In the genomic region with DNA sequence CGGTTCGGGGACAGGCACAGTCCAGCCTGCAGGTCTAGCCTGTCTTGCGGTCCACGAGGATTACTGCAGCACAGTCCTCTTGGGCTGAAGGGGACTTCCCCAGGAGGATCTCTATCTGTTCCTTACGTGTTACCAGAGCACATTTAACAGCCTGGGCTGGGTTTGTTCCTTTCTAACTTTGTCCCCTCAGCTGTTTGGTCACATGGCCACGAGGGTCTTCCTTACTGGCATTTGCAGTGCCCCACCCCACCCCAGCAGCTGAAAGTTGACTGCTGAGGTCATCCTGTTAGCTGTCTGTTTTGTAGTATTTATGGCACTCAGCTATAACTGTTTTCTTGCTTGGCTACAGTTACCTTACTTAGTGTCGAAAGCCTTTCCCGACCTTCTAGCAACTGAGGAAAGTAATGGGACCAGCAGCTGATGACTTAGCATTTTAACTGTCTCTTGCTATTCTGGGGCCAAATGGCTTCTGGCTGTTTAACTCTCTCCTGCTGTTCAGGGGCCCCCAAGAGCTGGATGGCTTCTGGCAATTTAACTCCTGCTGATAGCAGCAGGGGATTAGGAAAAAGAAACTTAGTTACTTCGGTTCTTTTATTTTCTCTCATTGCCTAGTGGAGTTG, we compare ENCODE assay signal across 9 mouse cellular contexts. TPM values are rescaled to one million over a fixed set of nuclear protein-coding genes. Genes with fewer than 3 reads are reported as not detected.
DNase-seq lines count a peak whose midpoint lies in the region; ATAC-seq lines count a peak whose summit lies in the region.
"Had no signal": no experiment of that assay in that cellular context is flagged by ENCODE, and none has a peak within 500 bp of the region (broad histone marks: within the 10 kb centered on the region; RNA-seq: fewer than 3 reads in every experiment).

No protein-coding gene starts in this region.

- intact Hi-C loops in gastrocnemius, postnatal 36 days (cut with DNase I), result no loop called here

- H3K27me3 ChIP-seq in embryonic facial prominence, embryonic 10.5 days (replicated peaks; ENCODE audit: low read depth, poor library complexity, severe bottlenecking), result no peaks in the 10 kb centered on the region; the same call in 1 of the 2 replicates
- no peaks in the 10 kb centered on the region for H3K27me3 ChIP-seq in liver, embryonic 15.5 days

- no peak overlapping the region for H3K9ac ChIP-seq in liver, embryonic 15.5 days

- H3K36me3 ChIP-seq in embryonic facial prominence, embryonic 10.5 days (replicated peaks), result no peaks in the 10 kb centered on the region
- H3K36me3 ChIP-seq in liver, embryonic 15.5 days (replicated peaks), result no peaks in the 10 kb centered on the region

- H3K9me3 ChIP-seq in embryonic facial prominence, embryonic 10.5 days, result no peaks in the 10 kb centered on the region
- no peaks in the 10 kb centered on the region for H3K9me3 ChIP-seq in liver, embryonic 15.5 days (replicated peaks)

- no peak for ATAC-seq in liver, embryonic 15.5 days (ENCODE audit: insufficient read depth)
- no peak for ATAC-seq in cerebellum, adult (ENCODE audit: insufficient number of reproducible peaks, low FRiP score, low TSS enrichment)

- H3K4me3 ChIP-seq in embryonic facial prominence, embryonic 10.5 days, result no peak overlapping the region
- H3K4me3 ChIP-seq in liver, embryonic 15.5 days (replicated peaks), result no peak overlapping the region

- H3K4me1 ChIP-seq in embryonic facial prominence, embryonic 10.5 days, result peaks cover 25% of the 10 kb centered on the region
- peaks cover 51% of the 10 kb centered on the region for H3K4me1 ChIP-seq in liver, embryonic 15.5 days (replicated peaks)

- 25% methylated on average over 9 of the region's 9 CpGs for WGBS in embryonic facial prominence, embryonic 10.5 days
- WGBS in liver, embryonic 15.5 days (ENCODE audit: insufficient replicate concordance), result 18% methylated on average over 9 of the region's 9 CpGs

- peak; percentile 36 for DNase-seq in gastrocnemius, adult 18-20 months (ENCODE audit: low spot score)
- no peak for DNase-seq in gastrocnemius, postnatal 36 days
- peak; percentile 58 for DNase-seq in CD4-positive helper T cell, adult 2 months (ENCODE audit: low read depth, low spot score)
- DNase-seq in embryonic facial prominence, embryonic 10.5 days (ENCODE audit: low spot score), result no peak
- no peak for DNase-seq in urinary bladder, postnatal 25 days (ENCODE audit: low spot score)
- no peak for DNase-seq in cerebellum, adult 11 months
- DNase-seq: kidney, adult 9 months had no signal

- H3K27ac ChIP-seq in embryonic facial prominence, embryonic 10.5 days (replicated peaks), result peak overlapping the region; percentile 35; the same call in 1 of the 2 replicates
- H3K27ac ChIP-seq in liver, embryonic 15.5 days (replicated peaks), result peak overlapping the region; percentile 46

- H3K4me2 ChIP-seq in liver, embryonic 15.5 days, result peak overlapping the region; percentile 11; the same call in 1 of the 2 replicates

RNA-seq across cellular contexts. Expression of gene Irgm2, which starts 11.8 kb away (rescaled TPM):
- total RNA-seq in gastrocnemius, adult 18-20 months (2021), result 10 to 100 TPM in 1 of 2 experiments, 1 to 10 TPM in 1; 7.9 to 13.9 TPM
- 1 to 10 TPM; 6.0 to 7.9 TPM for total RNA-seq in gastrocnemius, postnatal 36 days (2021)
- polyA plus RNA-seq in embryonic facial prominence, embryonic 10.5 days (2016; fragmentation: Nextera tagmentation; extraction: Ambion mirVana), result 0.54 and 0.58 TPM in 2 replicates
- 6.1 and 6.3 TPM in 2 replicates for polyA plus RNA-seq in liver, embryonic 15.5 days (2015; fragmentation: Nextera tagmentation; extraction: Ambion mirVana)

RNA-seq across cellular contexts. Expression of gene Igtp, which starts 11.8 kb away (rescaled TPM):
- 10 to 100 TPM in 1 of 2 experiments, 1 to 10 TPM in 1; 6.7 to 13.8 TPM for total RNA-seq in gastrocnemius, adult 18-20 months (2021)
- total RNA-seq in gastrocnemius, postnatal 36 days (2021), result 1 to 10 TPM; 3.7 to 6.7 TPM
- polyA plus RNA-seq in embryonic facial prominence, embryonic 10.5 days (2016; fragmentation: Nextera tagmentation; extraction: Ambion mirVana), result 2.1 and 2.8 TPM in 2 replicates
- 9.9 and 11.2 TPM in 2 replicates for polyA plus RNA-seq in liver, embryonic 15.5 days (2015; fragmentation: Nextera tagmentation; extraction: Ambion mirVana)

RNA-seq across cellular contexts. Expression of gene Mrpl22, which starts 39.7 kb away (rescaled TPM):
- 10 to 100 TPM; 44.2 to 47.3 TPM for total RNA-seq in gastrocnemius, adult 18-20 months (2021)
- total RNA-seq in gastrocnemius, postnatal 36 days (2021), result 10 to 100 TPM; 35.5 to 39.1 TPM
- polyA plus RNA-seq in embryonic facial prominence, embryonic 10.5 days (2016; fragmentation: Nextera tagmentation; extraction: Ambion mirVana), result 143 and 146 TPM in 2 replicates
- polyA plus RNA-seq in liver, embryonic 15.5 days (2015; fragmentation: Nextera tagmentation; extraction: Ambion mirVana), result 79.1 and 90.7 TPM in 2 replicates

RNA-seq across cellular contexts. Expression of gene Gemin5, which starts 42.8 kb away (rescaled TPM):
- 1 to 10 TPM; 8.8 to 8.9 TPM for total RNA-seq in gastrocnemius, adult 18-20 months (2021)
- 1 to 10 TPM; 8.9 to 9.3 TPM for total RNA-seq in gastrocnemius, postnatal 36 days (2021)
- polyA plus RNA-seq in embryonic facial prominence, embryonic 10.5 days (2016; fragmentation: Nextera tagmentation; extraction: Ambion mirVana), result 39.6 and 40.5 TPM in 2 replicates
- polyA plus RNA-seq in liver, embryonic 15.5 days (2015; fragmentation: Nextera tagmentation; extraction: Ambion mirVana), result 9.3 and 9.8 TPM in 2 replicates

Comparison
In these comparisons a context has a peak if more than half of its experiments do, and no peak if none do; other contexts are left out.
1. DNase-seq: peak in gastrocnemius, adult 18-20 months (single experiment) and CD4-positive helper T cell, adult 2 months (single experiment); none in gastrocnemius, postnatal 36 days (0 of 2), embryonic facial prominence, embryonic 10.5 days (single experiment), urinary bladder, postnatal 25 days (single experiment) and cerebellum, adult 11 months (single experiment).